Mouse (Mus musculus) cerebellum, adult 2 months (tissue): ENCODE measurements around the gene B4galnt2. TPM values are rescaled to one million over a fixed set of nuclear protein-coding genes. Genes with fewer than 3 reads are reported as not detected.
A peak's percentile ranks its signal among the peaks of the same experiment; 100 is the strongest.

Source experiments
- DNase-seq, 2 experiments: peaks; one replicate each; pipeline ENCODE4 v3.0.0; 2021
- H3K27ac ChIP-seq: fragments of 200-500 bp; 2 replicates; pipeline ENCODE4 v1.5.1; 2012; ENCODE audit warnings: low read length, control low read depth, inconsistent platforms; ENCODE audit not compliant: insufficient read depth
- H3K27me3 ChIP-seq: fragments of 200-500 bp; 2 replicates; pipeline ENCODE4 v1.6.1; 2012; ENCODE audit warnings: inconsistent platforms, mild to moderate bottlenecking, low read length, moderate library complexity; ENCODE audit not compliant: control insufficient read depth, insufficient read depth
- H3K4me1 ChIP-seq: fragments of 200-500 bp; 2 replicates; pipeline ENCODE4 v1.6.1; 2011; ENCODE audit warnings: low read length; ENCODE audit not compliant: control insufficient read depth, insufficient read depth
- H3K4me3 ChIP-seq: fragments of 200-500 bp; replicated peaks from 2 replicates; pipeline ENCODE3; 2011; ENCODE audit warnings: mild to moderate bottlenecking, low read depth, low read length, control low read depth; ENCODE audit not compliant: insufficient read depth
- CTCF ChIP-seq: fragments of 200-500 bp; IDR thresholded peaks from 2 replicates; pipeline ENCODE4 v1.5.1; 2011; ENCODE audit warnings: low read depth, mild to moderate bottlenecking, control low read depth, low read length, moderate library complexity, borderline replicate concordance; ENCODE audit not compliant: insufficient read depth
- POLR2A ChIP-seq: fragments of 200-500 bp; IDR thresholded peaks from 2 replicates; pipeline ENCODE4 v1.6.1; 2011; ENCODE audit warnings: low read length, control low read depth, borderline replicate concordance; ENCODE audit not compliant: insufficient read depth
- WGBS: fragments of 180-500 bp; shearing (Covaris S2); methylation state at CpG from one replicate; pipeline ENCODE4 v1.1.7; 2018; 5-methylcytosine and 5-hydroxymethylcytosine counted together
- polyA plus RNA-seq: library from polyadenylated mRNA; depleted of rRNA; stranded (reverse); fragments of >200 nt; gene quantifications from 2 replicates; pipeline ENCODE4 v1.2.3, GENCODE M21; 2012

The B4galnt2 gene
- polyA plus RNA-seq, 1 experiment, result not detected

- Histone ChIP-seq H3K4me3 (no peak overlapping the region), H3K27me3 (no peaks in the 10 kb centered on the region), H3K27ac (no peak overlapping the region), H3K4me1 (peaks cover 23% of the 10 kb centered on the region)
- DNase-seq, result no peak
- TF ChIP-seq POLR2A (no peak), CTCF (no peak)
- 52% methylated on average over 10 of the region's 10 CpGs for WGBS
Observed at GRCm38 (mm10) chr11:95831276-95831619, 83.4 kb downstream of the B4galnt2 start.

GRCm38 (mm10) chr11:95830411-95831275 is 84.0 kb downstream of the B4galnt2 start:
- peak in 1 of 2 experiments; percentile 20 for DNase-seq
- WGBS, result 62% methylated on average over 80 of the region's 80 CpGs
- no peak overlapping the region for H3K4me3 ChIP-seq
- no peak overlapping the region for H3K27ac ChIP-seq
- TF ChIP-seq POLR2A (no peak), CTCF (no peak)
- H3K4me1 ChIP-seq, result peaks cover 17% of the 10 kb centered on the region
- H3K27me3 ChIP-seq, result no peaks in the 10 kb centered on the region

GRCm38 (mm10) chr11:95829526-95830050 is 85.1 kb downstream of the B4galnt2 start:
- H3K4me3 ChIP-seq, result no peak overlapping the region
- TF ChIP-seq CTCF (no peak), POLR2A (no peak)
- H3K4me1 ChIP-seq, result peaks cover 13% of the 10 kb centered on the region
- no peak for DNase-seq
- H3K27ac ChIP-seq, result no peak overlapping the region
- H3K27me3 ChIP-seq, result no peaks in the 10 kb centered on the region
- 63% methylated on average over 4 of the region's 4 CpGs for WGBS

- Histone ChIP-seq H3K4me1 (peaks cover 7% of the 10 kb centered on the region), H3K27me3 (no peaks in the 10 kb centered on the region), H3K27ac (no peak overlapping the region), H3K4me3 (no peak overlapping the region)
- TF ChIP-seq POLR2A, result no peak
- no peak for TF ChIP-seq CTCF
- no peak for DNase-seq
- WGBS, result 82% methylated on average over 11 of the region's 11 CpGs
Observed at GRCm38 (mm10) chr11:95828181-95828964, 86.3 kb downstream of the B4galnt2 start.

- TF ChIP-seq CTCF (peak; percentile 65; the same call in 1 of the 2 replicates), POLR2A (no peak)
- DNase-seq, result peak; percentile 70 to 79
- H3K27me3 ChIP-seq, result no peaks in the 10 kb centered on the region
- H3K27ac ChIP-seq, result no peak overlapping the region
- peaks cover 1% of the 10 kb centered on the region for H3K4me1 ChIP-seq
- WGBS, result 11% methylated on average over 3 of the region's 3 CpGs
- H3K4me3 ChIP-seq, result no peak overlapping the region
Observed at GRCm38 (mm10) chr11:95827464-95828085, 87.1 kb downstream of the B4galnt2 start.

- 30% methylated on average over 3 of the region's 3 CpGs for WGBS
- Histone ChIP-seq H3K4me1 (no peaks in the 10 kb centered on the region; the same call in none of the 2 replicates), H3K27me3 (no peaks in the 10 kb centered on the region), H3K27ac (no peak overlapping the region), H3K4me3 (no peak overlapping the region)
- TF ChIP-seq POLR2A, result no peak
- no peak for TF ChIP-seq CTCF
- no peak for DNase-seq
Observed at GRCm38 (mm10) chr11:95827168-95827447, 87.6 kb downstream of the B4galnt2 start.

GRCm38 (mm10) chr11:95826317-95827167 is 88.1 kb downstream of the B4galnt2 start:
- Histone ChIP-seq H3K27me3 (no peaks in the 10 kb centered on the region), H3K27ac (no peak overlapping the region), H3K4me1 (no peaks in the 10 kb centered on the region; the same call in none of the 2 replicates), H3K4me3 (no peak overlapping the region)
- DNase-seq, result no peak
- whole genome bisulfite sequencing, result 63% methylated on average over 6 of the region's 6 CpGs
- no peak for TF ChIP-seq POLR2A
- no peak for TF ChIP-seq CTCF
